Mouse (Mus musculus): ENCODE measurements at regions not wholly inside any gene's neighbourhood (a gene's known extent, or its start where the extent isn't known, plus 50 kb on each side); places are given as distances from the start of the nearest gene placed in this dataset.

- no peak for ATAC-seq (ENCODE audit: low read depth)
- Histone ChIP-seq H3K36me3 (ENCODE audit: control insufficient read depth, insufficient read depth, low read length) (no peaks in the 10 kb centered on the region), H3K27ac (replicated peaks; ENCODE audit: low read depth, low read length) (no peak overlapping the region), H3K9me3 (ENCODE audit: control insufficient read depth, low read length) (no peaks in the 10 kb centered on the region), H3K27me3 (replicated peaks; ENCODE audit: control insufficient read depth, insufficient read depth, low read length) (no peaks in the 10 kb centered on the region), H3K4me2 (ENCODE audit: low read depth, low read length) (no peak overlapping the region), H3K4me3 (ENCODE audit: low read depth, low read length) (no peak overlapping the region), H3K4me1 (ENCODE audit: control insufficient read depth, insufficient read depth, low read length) (no peaks in the 10 kb centered on the region; the same call in 1 of the 2 replicates), H3K9ac (ENCODE audit: low read depth, low read length) (no peak overlapping the region)
- WGBS: 84% methylated on average over 8 of the region's 8 CpGs
- no peak for DNase-seq (ENCODE audit: low spot score)
Measured at GRCm38 (mm10) chr3:51137730-51138312, 86.4 kb upstream of the Noct start.

GRCm38 (mm10) chr3:51145985-51146384, 78.3 kb upstream of the Noct start:
- no peak for DNase-seq (ENCODE audit: low spot score)
- no peak overlapping the region for H3K4me3 ChIP-seq (ENCODE audit: low read depth, low read length)
- H3K27ac ChIP-seq (replicated peaks; ENCODE audit: low read depth, low read length): no peak overlapping the region
- H3K36me3 ChIP-seq (ENCODE audit: control insufficient read depth, insufficient read depth, low read length): no peaks in the 10 kb centered on the region
- no peaks in the 10 kb centered on the region for H3K4me1 ChIP-seq (ENCODE audit: control insufficient read depth, insufficient read depth, low read length)
- no peak overlapping the region for H3K4me2 ChIP-seq (ENCODE audit: low read depth, low read length)
- no peak for ATAC-seq (ENCODE audit: low read depth)
- H3K9ac ChIP-seq (ENCODE audit: low read depth, low read length): no peak overlapping the region
- no peaks in the 10 kb centered on the region for H3K9me3 ChIP-seq (ENCODE audit: control insufficient read depth, low read length)
- no peaks in the 10 kb centered on the region for H3K27me3 ChIP-seq (replicated peaks; ENCODE audit: control insufficient read depth, insufficient read depth, low read length)
- 74% methylated on average over 2 of the region's 2 CpGs for WGBS

DNA sequence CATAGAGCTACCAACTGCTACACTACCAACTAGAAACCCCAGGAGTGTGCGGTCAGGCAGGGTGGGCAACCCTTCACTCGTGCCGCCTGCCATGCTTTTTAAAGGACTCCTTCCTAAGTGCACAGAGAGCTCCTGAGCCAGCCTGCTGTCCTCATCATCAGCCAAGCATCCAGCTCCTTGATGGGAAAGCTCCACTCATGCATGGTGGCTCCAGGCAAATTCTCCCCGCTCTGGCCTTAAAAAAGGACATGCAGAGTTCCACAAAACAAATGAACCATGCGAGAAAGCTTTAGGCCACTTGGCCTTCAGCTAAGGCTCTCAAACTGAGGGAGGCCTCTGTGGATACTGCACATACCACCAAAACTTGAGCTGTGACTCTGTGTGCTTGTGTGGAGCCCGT, 74.2 kb upstream of the Noct start:
- Histone ChIP-seq H3K9ac (ENCODE audit: low read depth, low read length) (no peak overlapping the region), H3K4me3 (ENCODE audit: low read depth, low read length) (no peak overlapping the region), H3K27me3 (replicated peaks; ENCODE audit: control insufficient read depth, insufficient read depth, low read length) (no peaks in the 10 kb centered on the region), H3K9me3 (ENCODE audit: control insufficient read depth, low read length) (no peaks in the 10 kb centered on the region), H3K4me2 (ENCODE audit: low read depth, low read length) (no peak overlapping the region), H3K36me3 (ENCODE audit: control insufficient read depth, insufficient read depth, low read length) (no peaks in the 10 kb centered on the region), H3K4me1 (ENCODE audit: control insufficient read depth, insufficient read depth, low read length) (peaks cover under 1% of the 10 kb centered on the region; the same call in 1 of the 2 replicates), H3K27ac (replicated peaks; ENCODE audit: low read depth, low read length) (no peak overlapping the region)
- 82% methylated on average over 6 of the region's 6 CpGs for WGBS
- DNase-seq (ENCODE audit: low spot score) (no peak), ATAC-seq (ENCODE audit: low read depth) (no peak)

DNA sequence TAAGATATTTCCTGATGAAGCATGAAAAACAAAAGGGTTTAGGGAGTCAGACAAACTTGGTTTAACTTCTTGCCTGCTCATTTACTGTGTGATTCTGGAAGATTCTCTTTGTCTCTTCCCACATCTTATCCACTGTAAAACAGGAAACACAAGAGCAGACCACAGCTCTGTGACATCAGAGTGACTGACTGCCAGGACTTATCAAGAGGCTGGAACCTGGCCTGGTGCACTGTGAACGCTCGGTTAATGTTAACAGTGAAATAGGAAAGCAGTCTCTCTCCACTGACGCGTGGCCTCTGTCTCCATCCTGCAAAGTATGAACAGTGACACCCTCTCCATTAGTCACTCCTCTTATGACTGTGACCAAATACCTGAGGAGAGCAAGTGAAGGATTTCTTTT, 73.1 kb upstream of the Noct start:
- no peaks in the 10 kb centered on the region for H3K36me3 ChIP-seq (ENCODE audit: control insufficient read depth, insufficient read depth, low read length)
- no peak overlapping the region for H3K4me3 ChIP-seq (ENCODE audit: low read depth, low read length)
- H3K4me2 ChIP-seq (ENCODE audit: low read depth, low read length): no peak overlapping the region
- 62% methylated on average over 4 of the region's 4 CpGs for WGBS
- H3K9me3 ChIP-seq (ENCODE audit: control insufficient read depth, low read length): no peaks in the 10 kb centered on the region
- no peak for ATAC-seq (ENCODE audit: low read depth)
- no peak overlapping the region for H3K9ac ChIP-seq (ENCODE audit: low read depth, low read length)
- no peak overlapping the region for H3K27ac ChIP-seq (replicated peaks; ENCODE audit: low read depth, low read length)
- DNase-seq (ENCODE audit: low spot score): no peak
- H3K4me1 ChIP-seq (ENCODE audit: control insufficient read depth, insufficient read depth, low read length): peaks cover 12% of the 10 kb centered on the region
- no peaks in the 10 kb centered on the region for H3K27me3 ChIP-seq (replicated peaks; ENCODE audit: control insufficient read depth, insufficient read depth, low read length)

- H3K4me1 ChIP-seq (ENCODE audit: control insufficient read depth, insufficient read depth, low read length): peaks cover 23% of the 10 kb centered on the region
- H3K36me3 ChIP-seq (ENCODE audit: control insufficient read depth, insufficient read depth, low read length): no peaks in the 10 kb centered on the region
- no peak overlapping the region for H3K4me2 ChIP-seq (ENCODE audit: low read depth, low read length)
- peak; percentile 62 for ATAC-seq (ENCODE audit: low read depth)
- WGBS: 15% methylated on average over 4 of the region's 4 CpGs
- H3K9me3 ChIP-seq (ENCODE audit: control insufficient read depth, low read length): no peaks in the 10 kb centered on the region
- H3K27ac ChIP-seq (replicated peaks; ENCODE audit: low read depth, low read length): peak overlapping the region; percentile 62
- no peak overlapping the region for H3K4me3 ChIP-seq (ENCODE audit: low read depth, low read length)
- DNase-seq (ENCODE audit: low spot score): peak; percentile 94
- no peak overlapping the region for H3K9ac ChIP-seq (ENCODE audit: low read depth, low read length)
- H3K27me3 ChIP-seq (replicated peaks; ENCODE audit: control insufficient read depth, insufficient read depth, low read length): no peaks in the 10 kb centered on the region
Measured at GRCm38 (mm10) chr3:51155621-51156020, 68.6 kb upstream of the Noct start.

DNA sequence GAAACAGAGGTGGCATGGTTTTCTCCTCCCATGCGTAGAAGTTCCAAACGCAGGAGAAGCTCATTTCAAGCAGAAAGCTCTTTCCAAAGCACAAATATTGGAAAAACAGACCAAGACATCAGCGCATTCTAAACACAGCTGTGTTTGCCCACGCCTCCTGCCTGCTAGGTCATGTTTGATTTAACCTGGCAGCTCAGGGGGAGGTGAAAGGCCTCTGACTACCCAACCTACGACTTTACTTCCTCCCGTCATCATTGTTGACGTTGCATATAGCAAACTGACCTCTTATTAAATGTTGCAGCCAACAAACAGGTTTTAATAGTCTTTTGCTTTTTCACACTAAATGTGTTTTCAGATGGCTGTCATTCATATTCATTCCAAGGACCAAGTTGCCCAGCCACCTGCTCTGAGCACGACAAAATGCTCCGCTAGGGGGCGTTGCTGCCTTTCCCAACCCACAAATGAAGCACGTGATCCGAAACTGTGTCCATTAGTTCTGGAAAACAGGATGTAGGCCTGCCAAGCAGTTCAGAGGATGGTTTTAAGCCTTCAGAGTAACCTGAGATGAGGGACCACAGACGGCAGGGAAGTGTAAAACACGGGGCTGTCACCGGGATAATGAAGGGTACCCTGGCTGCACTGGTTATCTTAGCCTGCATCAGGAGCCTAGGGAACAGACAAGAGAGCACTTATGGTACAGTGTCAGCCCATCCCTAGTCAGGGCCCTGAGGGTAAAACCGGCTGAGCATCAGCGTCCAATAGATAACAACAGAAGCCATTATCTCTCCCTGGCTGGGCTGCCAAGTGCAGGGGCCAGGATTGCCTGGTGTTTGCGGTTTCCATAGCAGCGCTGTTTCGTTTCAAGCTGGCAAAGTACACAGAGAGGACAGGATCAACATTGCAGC, 67.6 kb upstream of the Noct start:
- Histone ChIP-seq H3K27ac (replicated peaks; ENCODE audit: low read depth, low read length) (peak overlapping the region; percentile 62), H3K9ac (ENCODE audit: low read depth, low read length) (no peak overlapping the region), H3K36me3 (ENCODE audit: control insufficient read depth, insufficient read depth, low read length) (no peaks in the 10 kb centered on the region), H3K4me2 (ENCODE audit: low read depth, low read length) (peak overlapping the region; percentile 7; the same call in 1 of the 2 replicates), H3K4me3 (ENCODE audit: low read depth, low read length) (no peak overlapping the region), H3K4me1 (ENCODE audit: control insufficient read depth, insufficient read depth, low read length) (peaks cover 23% of the 10 kb centered on the region), H3K27me3 (replicated peaks; ENCODE audit: control insufficient read depth, insufficient read depth, low read length) (no peaks in the 10 kb centered on the region), H3K9me3 (ENCODE audit: control insufficient read depth, low read length) (no peaks in the 10 kb centered on the region)
- DNase-seq (ENCODE audit: low spot score) (peak; percentile 76), ATAC-seq (ENCODE audit: low read depth) (peak; percentile 80)
- WGBS: 25% methylated on average over 20 of the region's 20 CpGs

- no peak for ATAC-seq (ENCODE audit: low read depth)
- no peak overlapping the region for H3K9ac ChIP-seq (ENCODE audit: low read depth, low read length)
Measured at GRCm38 (mm10) chr3:51157291-51157650, 67.0 kb upstream of the Noct start.

GRCm38 (mm10) chr3:51158449-51158848, 65.8 kb upstream of the Noct start:
- no peaks in the 10 kb centered on the region for H3K9me3 ChIP-seq (ENCODE audit: control insufficient read depth, low read length)
- DNase-seq (ENCODE audit: low spot score) (no peak), ATAC-seq (ENCODE audit: low read depth) (no peak)
- no peaks in the 10 kb centered on the region for H3K36me3 ChIP-seq (ENCODE audit: control insufficient read depth, insufficient read depth, low read length)
- no peak overlapping the region for H3K4me3 ChIP-seq (ENCODE audit: low read depth, low read length)
- H3K9ac ChIP-seq (ENCODE audit: low read depth, low read length): no peak overlapping the region
- no peak overlapping the region for H3K4me2 ChIP-seq (ENCODE audit: low read depth, low read length)
- no peaks in the 10 kb centered on the region for H3K27me3 ChIP-seq (replicated peaks; ENCODE audit: control insufficient read depth, insufficient read depth, low read length)
- no peak overlapping the region for H3K27ac ChIP-seq (replicated peaks; ENCODE audit: low read depth, low read length)
- H3K4me1 ChIP-seq (ENCODE audit: control insufficient read depth, insufficient read depth, low read length): peaks cover 23% of the 10 kb centered on the region
- WGBS: 75% methylated on average over 4 of the region's 4 CpGs

More at GRCm38 (mm10) chr3:51157291-51157650, 67.0 kb upstream of the Noct start:
- Histone ChIP-seq H3K4me2 (ENCODE audit: low read depth, low read length) (peak overlapping the region; percentile 7; the same call in 1 of the 2 replicates), H3K36me3 (ENCODE audit: control insufficient read depth, insufficient read depth, low read length) (no peaks in the 10 kb centered on the region), H3K4me3 (ENCODE audit: low read depth, low read length) (no peak overlapping the region), H3K9me3 (ENCODE audit: control insufficient read depth, low read length) (no peaks in the 10 kb centered on the region), H3K27ac (replicated peaks; ENCODE audit: low read depth, low read length) (no peak overlapping the region), H3K27me3 (replicated peaks; ENCODE audit: control insufficient read depth, insufficient read depth, low read length) (no peaks in the 10 kb centered on the region), H3K4me1 (ENCODE audit: control insufficient read depth, insufficient read depth, low read length) (peaks cover 23% of the 10 kb centered on the region)
- DNase-seq (ENCODE audit: low spot score): no peak
- WGBS: 25% methylated on average over 4 of the region's 4 CpGs

Measured in embryonic facial prominence, embryonic 14.5 days (tissue).